Mouse (Mus musculus) ES-E14 (cell line): ENCODE results near the gene Lrriq4. TPM values are rescaled to one million over a fixed set of nuclear protein-coding genes. Genes with fewer than 3 reads are reported as not detected.
A peak's percentile ranks its signal among the peaks of the same experiment; 100 is the strongest.

Experiments used
- DNase-seq: peaks from one replicate; pipeline ENCODE4 v3.0.0-alpha.2; 2013; ENCODE audit warnings: low read depth, low spot score
- H3K27ac ChIP-seq: 2 replicates; pipeline ENCODE4 v1.5.1; 2012; ENCODE audit warnings: low read depth, mild to moderate bottlenecking, low read length, moderate library complexity, mixed read lengths; ENCODE audit not compliant: poor library complexity, insufficient read depth, severe bottlenecking
- H3K36me3 ChIP-seq: 2 replicates; pipeline ENCODE4 v1.6.1; 2012; ENCODE audit warnings: mild to moderate bottlenecking, low read length, moderate library complexity, mixed read lengths; ENCODE audit not compliant: control insufficient read depth, poor library complexity, insufficient read depth, severe bottlenecking
- H3K4me1 ChIP-seq, 2 experiments: fragments of 150-350 bp in 1 of 2; sonication (generic) in 1 of 2; 2 replicates each; pipeline ENCODE4 v1.6.1; 2012; ENCODE audit warnings: low read length in 2 of 2, mild to moderate bottlenecking in 1 of 2, mixed read lengths in 1 of 2; ENCODE audit not compliant: control insufficient read depth in 2 of 2, insufficient read depth in 2 of 2, poor library complexity in 1 of 2
- H3K4me3 ChIP-seq, 2 experiments: fragments of 150-350 bp in 1 of 2; sonication (generic) in 1 of 2; 2 replicates each; pipeline ENCODE4 v1.5.1; 2012; ENCODE audit warnings: low read length in 2 of 2, low read depth in 1 of 2, mild to moderate bottlenecking in 1 of 2, mixed read lengths in 1 of 2; ENCODE audit not compliant: insufficient read depth in 1 of 2, poor library complexity in 1 of 2, severe bottlenecking in 1 of 2
- H3K9ac ChIP-seq: 2 replicates; pipeline ENCODE4 v1.6.1; 2012; ENCODE audit warnings: low read depth, mild to moderate bottlenecking, low read length, mixed read lengths; ENCODE audit not compliant: poor library complexity, insufficient read depth, severe bottlenecking
- H3K9me3 ChIP-seq: fragments of 150-350 bp; sonication (generic); 2 replicates; pipeline ENCODE4 v1.6.1; 2012; ENCODE audit warnings: low read depth, mild to moderate bottlenecking, low read length; ENCODE audit not compliant: control insufficient read depth, insufficient read depth
- CHD2 ChIP-seq: IDR thresholded peaks from 2 replicates; pipeline ENCODE4 v1.6.1; 2014; ENCODE audit warnings: mild to moderate bottlenecking, low read depth, low read length, inconsistent platforms
- HCFC1 ChIP-seq: IDR thresholded peaks from 2 replicates; pipeline ENCODE4 v1.6.1; 2012; ENCODE audit warnings: low read length, inconsistent platforms, borderline replicate concordance; ENCODE audit not compliant: insufficient read depth
- MAFK ChIP-seq: IDR thresholded peaks from 2 replicates; pipeline ENCODE4 v1.6.1; 2014; ENCODE audit warnings: mild to moderate bottlenecking, low read depth, low read length, inconsistent platforms; ENCODE audit not compliant: insufficient read depth
- ZC3H11A ChIP-seq: IDR thresholded peaks from 2 replicates; pipeline ENCODE4 v1.6.1; 2012; ENCODE audit warnings: low read depth, mild to moderate bottlenecking, inconsistent platforms, low read length, borderline replicate concordance
- ZNF384 ChIP-seq: IDR thresholded peaks from 2 replicates; pipeline ENCODE4 v1.6.1; 2012; ENCODE audit warnings: low read depth, low read length, inconsistent platforms
- in situ Hi-C, 2 experiments: fragments of 600-800 bp; cut with MboI; formaldehyde crosslinking; loops; one replicate each; pipeline ENCODE4 v1.15.1; 2025; ENCODE audit warnings: low sequenced_read_pairs in 2 of 2, inconsistent platforms in 1 of 2; ENCODE audit not compliant: unreplicated experiment in 2 of 2
- total RNA-seq: library from RNA; depleted of rRNA; stranded (reverse); fragments of 300-350 nt; gene quantifications from 2 replicates; pipeline ENCODE4 v1.2.3, GENCODE M21; 2012; rRNA removed

Gene Lrriq4
- 1.9 and 3.8 TPM in 2 replicates for total RNA-seq

DNA sequence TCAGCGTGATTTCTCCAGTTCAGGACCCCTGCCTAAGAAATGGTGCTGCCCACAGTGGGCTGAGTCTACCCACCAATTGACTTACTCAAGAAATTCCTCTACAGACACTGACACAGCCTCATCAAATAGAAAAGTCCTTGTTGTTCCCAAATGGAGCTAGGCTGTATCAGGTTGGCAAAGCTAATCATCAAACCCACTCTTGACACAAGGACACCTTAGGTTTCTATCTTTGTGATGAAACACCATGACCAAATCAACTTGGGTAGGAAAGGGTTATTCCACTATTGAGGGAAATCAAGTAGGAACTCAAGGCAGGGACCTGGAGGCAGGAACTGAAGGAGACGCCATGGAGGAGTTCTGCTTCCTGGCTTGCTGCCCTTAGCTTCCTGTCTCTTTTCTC lies at the start of gene Lrriq4:
Gene Lrriq4 (plus strand): TSS at position 301 of the 400 bp plus-strand sequence.
- H3K27ac ChIP-seq: no peak within 1 kb of the TSS
- peaks cover 0 to 11% of the 10 kb centered on the region in 2 experiments; a peak in 2 of 4 replicates for H3K4me1 ChIP-seq
- TF ChIP-seq ZNF384: no peak
- no peak for TF ChIP-seq MAFK
- TF ChIP-seq CHD2: no peak
- no peak for TF ChIP-seq ZC3H11A
- no peak for TF ChIP-seq HCFC1
- in situ Hi-C loops: no loop called here
- H3K9me3 ChIP-seq: no peaks in the 10 kb centered on the region
- DNase-seq: no peak
- H3K9ac ChIP-seq: no peak within 1 kb of the TSS
- H3K36me3 ChIP-seq: peaks cover 10% of the 10 kb centered on the region
- no peak within 1 kb of the TSS for H3K4me3 ChIP-seq

DNA sequence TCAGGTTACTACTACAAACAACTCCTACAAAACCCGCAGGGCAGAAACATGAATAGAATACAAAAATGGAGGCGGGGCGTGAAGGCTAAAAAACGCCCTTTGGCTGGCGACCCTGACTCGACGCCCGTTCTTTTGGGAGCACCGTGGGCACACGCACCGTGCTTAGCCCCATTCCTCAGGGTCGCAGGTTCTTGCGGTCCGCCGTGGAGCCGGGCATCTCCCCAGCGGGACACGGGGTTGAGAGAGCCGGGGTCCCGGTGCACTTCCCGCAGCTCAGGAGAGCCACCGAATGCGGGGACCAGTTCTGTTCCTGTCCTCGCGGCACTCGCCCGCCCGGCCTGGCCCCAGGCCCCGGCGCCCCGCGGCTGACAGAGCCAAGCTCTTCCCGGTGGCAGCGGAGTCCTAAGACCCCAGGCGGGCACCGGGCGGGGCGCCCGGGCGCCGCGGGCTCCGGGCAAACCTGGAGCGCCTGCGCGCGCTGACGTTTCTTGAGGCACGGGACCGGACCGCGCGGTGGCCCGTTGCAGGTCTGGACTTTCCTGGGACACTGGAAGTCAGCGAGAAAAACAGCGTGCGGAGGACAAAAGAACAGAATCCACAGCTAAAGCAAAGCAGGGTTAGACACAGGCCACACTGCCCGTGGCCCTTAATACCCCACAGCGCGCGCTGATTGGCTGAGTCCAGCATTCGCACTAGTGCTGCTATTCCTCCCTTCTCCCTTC lies 49.0 kb upstream of the Lrriq4 start:
- Histone ChIP-seq H3K36me3 (no peaks in the 10 kb centered on the region), H3K4me1 (peaks cover 2 to 8% of the 10 kb centered on the region in 2 experiments; a peak in 1 of 4 replicates), H3K9ac (peak overlapping the region; percentile 77), H3K4me3 (peak overlapping the region; percentile 65 to 85), H3K9me3 (no peaks in the 10 kb centered on the region), H3K27ac (no peak overlapping the region)
- TF ChIP-seq HCFC1 (no peak), CHD2 (no peak), MAFK (no peak), ZC3H11A (no peak), ZNF384 (no peak)
- peak; percentile 16 for DNase-seq
- in situ Hi-C loops: loop anchor here (10.0 to 25.0 kb wide), 2 partner anchors 130 to 367 kb away; partner anchors contain the start of gene Phc3 (in 1 of the 2)

DNA sequence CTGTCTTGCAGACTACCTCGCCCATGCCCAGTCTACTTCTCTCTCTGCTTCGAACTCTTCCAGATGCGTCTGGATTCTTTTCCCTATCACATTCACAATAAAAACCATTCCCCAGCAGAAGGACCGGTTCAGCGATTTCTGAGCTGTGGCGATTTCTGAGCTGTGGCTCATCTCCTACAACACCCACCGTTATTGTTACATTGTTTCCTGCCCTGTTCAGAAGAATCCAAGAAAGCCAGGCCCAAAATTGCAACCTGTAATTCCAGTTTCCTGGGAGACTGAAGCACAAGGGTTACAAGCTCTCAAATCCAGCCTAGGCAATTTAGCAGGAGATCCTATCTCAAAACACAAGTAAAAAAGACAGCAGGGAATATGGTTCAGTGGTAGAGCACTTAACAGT lies 47.0 kb upstream of the Lrriq4 start:
- no peaks in the 10 kb centered on the region for H3K9me3 ChIP-seq
- TF ChIP-seq CHD2: no peak
- no peak for TF ChIP-seq ZC3H11A
- TF ChIP-seq MAFK: no peak
- no peak for TF ChIP-seq HCFC1
- no peak for TF ChIP-seq ZNF384
- H3K27ac ChIP-seq: no peak overlapping the region
- in situ Hi-C loops: loop anchor here (10.0 to 25.0 kb wide), 2 partner anchors 128 to 365 kb away; partner anchors contain the start of gene Phc3 (in 1 of the 2)
- H3K4me3 ChIP-seq: no peak overlapping the region
- DNase-seq: no peak
- H3K9ac ChIP-seq: no peak overlapping the region
- H3K4me1 ChIP-seq: peaks cover 0 to 8% of the 10 kb centered on the region in 2 experiments; a peak in 1 of 4 replicates
- H3K36me3 ChIP-seq: no peaks in the 10 kb centered on the region

DNA sequence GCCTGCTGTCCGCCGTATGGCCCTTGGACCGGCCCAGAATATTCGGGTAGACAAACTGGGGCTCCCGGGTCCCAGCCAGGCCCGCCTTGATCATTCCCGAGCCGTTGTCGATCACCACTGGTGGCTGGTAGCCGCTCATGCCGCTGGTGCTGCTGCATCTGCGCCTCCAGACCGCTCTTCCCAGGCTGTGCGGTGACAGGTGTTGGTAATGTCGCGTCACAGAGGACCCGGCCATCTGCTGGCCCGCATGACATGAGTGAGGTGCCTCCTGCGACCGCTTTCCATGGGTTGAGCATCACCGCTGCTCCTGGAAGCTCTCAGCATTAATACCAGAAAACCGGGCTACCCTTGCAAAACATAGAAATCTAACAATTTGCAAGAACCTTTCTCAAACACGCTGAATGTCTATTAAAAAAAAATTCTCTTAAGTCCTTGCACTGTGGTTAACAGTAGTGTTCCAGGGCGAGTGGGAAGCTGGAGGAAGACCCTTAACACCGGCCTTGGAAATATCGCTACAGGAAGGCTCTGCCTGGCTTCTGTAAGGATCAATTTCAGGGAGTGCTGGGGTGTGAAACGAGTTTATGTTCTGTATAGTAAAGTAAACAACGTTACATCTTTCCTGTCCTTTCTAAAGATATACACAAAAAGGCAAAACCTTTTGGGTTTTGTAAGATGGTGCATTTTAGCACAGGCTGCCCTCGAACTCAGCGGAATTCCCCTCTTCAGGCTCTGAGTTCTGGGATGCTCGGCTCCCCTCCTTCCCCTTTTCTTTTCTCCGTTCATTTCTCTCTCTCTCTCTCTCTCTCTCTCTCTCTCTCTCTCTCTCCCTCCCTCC lies 44.4 kb upstream of the Lrriq4 start, which contains the start of gene Actrt3:
Gene Actrt3 (minus strand): TSS at position 229 of the 835 bp plus-strand sequence.
- H3K27ac ChIP-seq: no peak within 1 kb of the TSS
- TF ChIP-seq ZC3H11A: no peak
- no peak for TF ChIP-seq ZNF384
- TF ChIP-seq MAFK: no peak
- TF ChIP-seq HCFC1: no peak
- no peak for TF ChIP-seq CHD2
- peaks cover 1% of the 10 kb centered on the region; the same call in 1 of the 2 replicates for H3K36me3 ChIP-seq

More for the DNA sequence above, 44.4 kb upstream of the Lrriq4 start, which contains the start of gene Actrt3:
- Histone ChIP-seq H3K9ac (peak within 1 kb of the TSS; percentile 62; the same call in 1 of the 2 replicates), H3K4me3 (peak within 1 kb of the TSS; percentile 61 to 66), H3K9me3 (no peaks in the 10 kb centered on the region), H3K4me1 (peaks cover 0 to 3% of the 10 kb centered on the region in 2 experiments; a peak in 1 of 4 replicates)
- in situ Hi-C loops: loop anchor here (10.0 to 25.0 kb wide), 2 partner anchors 125 to 362 kb away; partner anchors contain the start of gene Phc3 (in 1 of the 2)
- no peak for DNase-seq
